Mouse (Mus musculus) fat pad, adult 2 months (tissue): ENCODE data around the gene Topaz1.
"Not testable (repeated sequence)": the region's sequence is repeated elsewhere in the genome, so short reads cannot be mapped to it uniquely, and the experiment has no call there.

Experiments used
- DNase-seq: peaks from one replicate; pipeline ENCODE4 v3.0.0-alpha.2; 2011; ENCODE audit warnings: low read depth, low spot score; ENCODE audit errors: extremely low read depth

The Topaz1 gene

DNA sequence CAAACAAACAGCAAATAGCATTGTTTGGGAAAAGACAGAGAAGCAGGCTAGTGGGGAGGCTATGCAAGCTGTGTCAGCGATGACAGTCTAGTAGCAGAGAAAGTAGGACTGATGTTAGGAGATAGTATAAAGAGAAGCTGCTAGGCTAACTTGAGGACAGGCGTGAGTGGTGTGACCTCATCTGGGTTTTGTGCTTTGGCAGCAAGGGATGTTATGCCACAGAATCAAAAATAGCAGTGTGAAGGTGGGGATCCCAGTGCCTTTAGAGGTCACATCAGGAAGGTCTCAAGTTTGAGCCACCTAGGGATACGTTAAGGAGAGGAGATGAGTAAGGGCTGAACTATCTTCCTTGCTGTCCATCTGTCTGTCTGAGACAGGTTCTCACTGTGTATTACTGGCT lies 63.1 kb downstream of the Topaz1 start:
- no peak for DNase-seq

GRCm38 (mm10) chr9:122812386-122812785 lies 65.2 kb downstream of the Topaz1 start:
- no peak for DNase-seq

DNA sequence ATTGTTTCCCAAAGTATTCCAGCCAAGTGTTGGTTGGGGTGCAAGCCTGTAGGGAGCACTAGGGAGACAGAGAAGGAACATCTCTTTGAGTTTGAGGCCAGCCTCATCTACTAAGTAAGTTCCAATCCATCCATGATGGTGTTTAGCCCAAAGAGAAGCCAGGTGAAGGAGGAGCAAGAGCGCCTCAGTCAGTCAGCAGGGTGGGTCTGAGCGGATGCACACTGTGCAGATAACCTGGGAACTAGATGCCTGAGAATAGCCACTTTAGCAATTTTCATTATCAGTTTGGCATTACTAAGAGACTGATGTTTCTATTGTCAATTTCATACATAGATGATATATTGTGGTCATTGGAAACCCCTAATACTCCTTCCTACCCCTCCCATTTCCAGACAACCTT lies 67.6 kb downstream of the Topaz1 start:
- no peak for DNase-seq

DNA sequence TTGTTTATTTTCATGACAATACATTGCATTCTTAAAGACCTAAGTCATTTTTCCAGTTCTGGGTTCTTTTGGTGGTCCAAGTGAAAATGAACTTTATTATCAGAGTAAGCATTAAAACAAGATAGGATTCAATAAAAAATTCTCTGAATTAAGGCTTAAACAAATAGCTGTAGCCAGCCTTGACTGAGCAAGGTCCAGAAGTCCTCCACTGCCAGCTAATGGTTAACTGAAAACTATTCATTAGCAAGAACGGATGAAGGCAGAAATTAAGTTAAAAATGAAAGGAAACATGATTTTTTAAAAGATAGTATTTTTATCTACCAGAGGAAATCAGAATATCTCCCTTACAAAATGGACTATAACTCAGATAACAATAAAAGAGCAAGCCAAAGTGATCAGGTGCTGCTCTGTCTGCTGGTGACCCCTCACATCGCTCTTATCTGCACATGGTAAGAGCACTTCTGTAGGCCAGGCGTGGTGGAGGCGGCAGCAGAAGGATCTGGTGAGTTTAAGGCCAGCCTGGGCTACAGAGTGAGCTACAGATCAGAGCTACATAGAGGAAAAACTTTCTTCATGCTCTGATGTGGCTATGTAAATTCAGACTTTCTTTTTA lies 68.2 kb downstream of the Topaz1 start:
- DNase-seq, result no peak

DNA sequence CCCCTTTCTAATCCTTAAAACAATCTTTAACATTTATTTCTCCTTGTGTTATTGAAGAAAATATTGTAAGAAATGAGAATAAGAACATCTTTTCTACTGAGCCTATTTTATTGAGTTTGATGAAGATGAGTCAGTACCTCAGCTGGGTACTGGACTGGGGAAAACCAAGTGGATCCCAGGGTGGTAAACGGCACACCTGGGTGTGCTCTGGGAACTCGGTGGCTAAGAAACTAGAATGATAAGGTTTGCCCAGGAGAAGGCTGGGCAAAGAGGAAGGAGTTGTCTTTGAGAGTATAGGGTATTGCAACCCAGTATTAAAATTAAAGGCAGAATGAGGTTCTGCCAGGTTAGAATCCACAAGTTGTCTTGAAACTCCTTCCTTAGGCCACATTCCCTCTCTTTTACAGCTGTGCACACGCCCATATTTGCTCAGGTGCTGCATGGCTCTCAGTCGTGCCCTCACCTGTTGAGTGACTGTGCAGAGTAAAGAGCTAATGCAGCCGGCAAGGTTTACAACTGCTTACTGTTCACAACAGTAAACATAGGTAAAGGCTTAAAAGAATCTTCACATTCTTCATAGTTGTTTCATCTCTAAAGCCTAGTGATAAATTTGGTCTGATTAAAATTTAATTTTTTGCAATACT lies 76.3 kb downstream of the Topaz1 start:
- no peak for DNase-seq

- no peak for DNase-seq
Observed at GRCm38 (mm10) chr9:122826743-122827142, 79.6 kb downstream of the Topaz1 start.

- no peak for DNase-seq
Observed at GRCm38 (mm10) chr9:122829826-122830380, 82.8 kb downstream of the Topaz1 start.

DNA sequence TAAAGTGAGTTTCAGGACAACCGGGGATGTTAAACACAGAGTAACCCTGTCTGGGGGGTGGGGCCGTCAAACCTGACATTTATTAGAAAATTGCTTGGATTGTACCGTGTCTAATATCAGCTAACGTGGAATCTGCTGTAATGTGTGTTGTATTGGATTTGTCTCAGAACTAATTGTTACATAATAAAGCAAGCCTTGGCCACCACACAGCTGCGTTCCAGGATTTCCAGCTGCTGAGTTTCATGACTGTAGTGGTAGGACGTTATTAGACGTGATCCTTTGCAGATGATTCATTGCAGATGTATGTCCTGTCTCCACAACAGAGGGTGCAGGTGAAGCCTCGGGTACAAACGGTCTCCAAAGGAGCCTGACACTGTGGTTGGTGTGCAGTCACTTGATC lies 89.0 kb downstream of the Topaz1 start:
- DNase-seq, result no peak

GRCm38 (mm10) chr9:122836790-122837189 lies 89.6 kb downstream of the Topaz1 start:
- no peak for DNase-seq

DNA sequence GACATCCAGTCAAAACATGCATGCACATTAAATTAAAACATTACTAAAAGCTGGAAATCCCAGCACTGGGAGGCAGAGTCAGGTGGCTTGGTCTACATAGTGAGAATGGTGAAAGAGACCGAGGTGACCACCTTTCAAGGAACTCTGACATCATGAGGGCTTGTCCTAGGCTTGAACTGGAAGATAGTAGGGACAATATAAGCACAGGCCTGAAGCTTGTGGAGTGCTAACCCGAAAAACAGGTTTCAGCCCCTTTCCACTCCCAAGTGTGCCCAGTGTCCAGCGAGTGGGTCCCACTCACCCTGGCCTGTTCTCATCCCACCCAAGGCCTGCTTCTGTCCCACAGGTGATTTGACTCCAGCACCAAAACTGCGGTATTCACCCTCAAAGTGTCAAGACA lies 90.1 kb downstream of the Topaz1 start:
- DNase-seq, result no peak

GRCm38 (mm10) chr9:122837680-122838079 lies 90.5 kb downstream of the Topaz1 start:
- no peak for DNase-seq

- DNase-seq, result no peak
Observed at GRCm38 (mm10) chr9:122843760-122844159, 96.6 kb downstream of the Topaz1 start, which contains the start of gene Gm35549. Gene Gm35549, minus strand, starts transcription at chr9:122844035.

DNA sequence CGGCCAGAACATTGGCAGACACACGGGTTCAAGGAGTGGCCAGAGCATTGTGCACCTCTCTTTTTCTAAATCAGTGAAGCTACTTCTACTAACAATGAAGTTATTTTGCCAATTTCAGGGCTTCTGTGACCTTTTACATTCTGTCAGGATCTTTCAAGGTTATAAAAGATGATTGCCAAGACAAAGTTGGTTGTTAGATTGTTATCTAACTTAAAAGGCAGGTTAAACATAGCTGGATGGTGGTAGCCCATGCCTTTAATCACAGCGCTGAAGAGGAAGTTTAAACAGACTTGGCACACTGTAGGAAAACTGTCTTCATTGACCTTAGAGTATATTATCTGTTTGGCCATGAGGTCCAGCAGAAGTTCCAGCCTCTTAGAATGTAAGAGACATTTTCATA lies 98.5 kb downstream of the Topaz1 start:
- DNase-seq, result no peak

GRCm38 (mm10) chr9:122846156-122846555 lies 99.0 kb downstream of the Topaz1 start:
- DNase-seq, result no peak

- DNase-seq, result not testable (repeated sequence)
Observed at GRCm38 (mm10) chr9:122847811-122848311, 100.7 kb downstream of the Topaz1 start.
